Mouse (Mus musculus) heart, embryonic 13.5 days (tissue): ENCODE measurements around the gene Prss12. TPM values are rescaled to one million over a fixed set of nuclear protein-coding genes. Genes with fewer than 3 reads are reported as not detected.

ENCODE experiments used
- ATAC-seq: fragments of 200-750 bp; cut with Nextera tagmentation; 2 replicates; pipeline ENCODE4 v1.8.0; 2017; ENCODE audit warnings: moderate TSS enrichment; ENCODE audit not compliant: insufficient number of reproducible peaks, low FRiP score, low TSS enrichment; ENCODE audit errors: extremely low read depth
- H3K27ac ChIP-seq: fragments of 300-500 bp; sonication (generic); replicated peaks from 2 replicates; pipeline ENCODE4 v1.5.1; 2015; ENCODE audit warnings: moderate library complexity, mild to moderate bottlenecking, inconsistent platforms
- H3K27me3 ChIP-seq: fragments of 300-500 bp; sonication (generic); replicated peaks from 2 replicates; pipeline ENCODE4 v1.6.1; 2015; ENCODE audit warnings: mild to moderate bottlenecking, inconsistent platforms
- H3K36me3 ChIP-seq: fragments of 300-500 bp; sonication (generic); 2 replicates; pipeline ENCODE4 v1.6.1; 2015; ENCODE audit warnings: mild to moderate bottlenecking, inconsistent platforms
- H3K4me1 ChIP-seq: fragments of 300-500 bp; sonication (generic); 2 replicates; pipeline ENCODE4 v1.6.1; 2015; ENCODE audit warnings: inconsistent platforms
- H3K4me2 ChIP-seq: fragments of 300-500 bp; sonication (generic); 2 replicates; pipeline ENCODE4 v1.6.1; 2015; ENCODE audit warnings: inconsistent platforms, mild to moderate bottlenecking, moderate library complexity
- H3K4me3 ChIP-seq: fragments of 300-500 bp; sonication (generic); 2 replicates; pipeline ENCODE4 v1.5.1; 2015; ENCODE audit warnings: moderate library complexity, mild to moderate bottlenecking, inconsistent platforms
- H3K9ac ChIP-seq: fragments of 300-500 bp; sonication (generic); 2 replicates; pipeline ENCODE4 v1.6.1; 2015; ENCODE audit warnings: inconsistent platforms, mild to moderate bottlenecking, moderate library complexity
- H3K9me3 ChIP-seq: fragments of 300-500 bp; sonication (generic); 2 replicates; pipeline ENCODE4 v1.6.1; 2016; ENCODE audit warnings: inconsistent platforms
- WGBS: fragments of 180-500 bp; shearing (Covaris S2); methylation state at CpG from one replicate; pipeline ENCODE4 v1.1.7; 2015; ENCODE audit warnings: mixed read lengths; 5-methylcytosine and 5-hydroxymethylcytosine counted together
- polyA plus RNA-seq: library from polyadenylated mRNA; unstranded; fragments of >200 nt; fragmentation: Nextera tagmentation; extraction: Ambion mirVana; gene quantifications from 2 replicates; pipeline ENCODE4 v1.2.1, GENCODE M21; 2015

The Prss12 gene
- polyA plus RNA-seq, 1 experiment from 2014 or later = 3.3 TPM

- Histone ChIP-seq H3K27ac (peak overlapping the region; percentile 100), H3K27me3 (no peaks in the 10 kb centered on the region; the same call in 1 of the 2 replicates), H3K9me3 (no peaks in the 10 kb centered on the region), H3K9ac (peak overlapping the region; percentile 94), H3K36me3 (peaks cover 25% of the 10 kb centered on the region), H3K4me1 (peaks cover 37% of the 10 kb centered on the region), H3K4me2 (peak overlapping the region; percentile 92), H3K4me3 (peak overlapping the region; percentile 73)
- WGBS = under 1% methylated on average over 53 of the region's 53 CpGs
- peak; percentile 99 for ATAC-seq
Observed at GRCm38 (mm10) chr3:123508056-123508674, 61.5 kb downstream of the Prss12 start.

GRCm38 (mm10) chr3:123508675-123509376 is 62.1 kb downstream of the Prss12 start:
- Histone ChIP-seq H3K9me3 (no peaks in the 10 kb centered on the region), H3K36me3 (peaks cover 25% of the 10 kb centered on the region), H3K27me3 (no peaks in the 10 kb centered on the region; the same call in 1 of the 2 replicates), H3K4me3 (peak overlapping the region; percentile 73), H3K27ac (peak overlapping the region; percentile 100), H3K4me1 (peaks cover 37% of the 10 kb centered on the region), H3K9ac (peak overlapping the region; percentile 94), H3K4me2 (peak overlapping the region; percentile 92)
- peak; percentile 34 for ATAC-seq
- under 1% methylated on average over 36 of the region's 36 CpGs for WGBS

GRCm38 (mm10) chr3:123511818-123512217 is 65.1 kb downstream of the Prss12 start:
- peaks cover 5% of the 10 kb centered on the region for H3K36me3 ChIP-seq
- H3K27ac ChIP-seq = no peak overlapping the region
- WGBS = 53% methylated on average over 4 of the region's 4 CpGs
- H3K9ac ChIP-seq = no peak overlapping the region
- H3K27me3 ChIP-seq = no peaks in the 10 kb centered on the region; the same call in 1 of the 2 replicates
- no peak overlapping the region for H3K4me2 ChIP-seq
- H3K9me3 ChIP-seq = no peaks in the 10 kb centered on the region
- H3K4me3 ChIP-seq = no peak overlapping the region
- ATAC-seq = no peak
- peaks cover 19% of the 10 kb centered on the region for H3K4me1 ChIP-seq

- Histone ChIP-seq H3K27ac (no peak overlapping the region), H3K4me3 (no peak overlapping the region), H3K9ac (no peak overlapping the region), H3K4me1 (peaks cover 3% of the 10 kb centered on the region), H3K36me3 (no peaks in the 10 kb centered on the region), H3K27me3 (no peaks in the 10 kb centered on the region; the same call in 1 of the 2 replicates), H3K4me2 (no peak overlapping the region), H3K9me3 (no peaks in the 10 kb centered on the region)
- ATAC-seq = no peak
- WGBS = 42% methylated on average over 5 of the region's 5 CpGs
Observed at GRCm38 (mm10) chr3:123514886-123515285, 68.2 kb downstream of the Prss12 start.

GRCm38 (mm10) chr3:123515600-123516359 is 69.1 kb downstream of the Prss12 start:
- WGBS = 15% methylated on average over 5 of the region's 5 CpGs
- no peak overlapping the region for H3K4me2 ChIP-seq

GRCm38 (mm10) chr3:123516784-123517183 is 70.1 kb downstream of the Prss12 start:
- no peaks in the 10 kb centered on the region; the same call in 1 of the 2 replicates for H3K27me3 ChIP-seq
- ATAC-seq = no peak
- H3K9ac ChIP-seq = no peak overlapping the region
- no peaks in the 10 kb centered on the region for H3K9me3 ChIP-seq
- H3K36me3 ChIP-seq = no peaks in the 10 kb centered on the region
- no peak overlapping the region for H3K27ac ChIP-seq
- no peak overlapping the region for H3K4me2 ChIP-seq
- 34% methylated on average over 4 of the region's 4 CpGs for WGBS
- no peak overlapping the region for H3K4me3 ChIP-seq
- H3K4me1 ChIP-seq = no peaks in the 10 kb centered on the region

More at GRCm38 (mm10) chr3:123515600-123516359, 69.1 kb downstream of the Prss12 start:
- Histone ChIP-seq H3K9ac (no peak overlapping the region), H3K36me3 (no peaks in the 10 kb centered on the region), H3K27ac (no peak overlapping the region), H3K4me3 (no peak overlapping the region), H3K27me3 (no peaks in the 10 kb centered on the region; the same call in 1 of the 2 replicates), H3K9me3 (no peaks in the 10 kb centered on the region), H3K4me1 (no peaks in the 10 kb centered on the region)
- no peak for ATAC-seq

- H3K36me3 ChIP-seq = no peaks in the 10 kb centered on the region
- ATAC-seq = no peak
- H3K4me1 ChIP-seq = no peaks in the 10 kb centered on the region
- no peak overlapping the region for H3K27ac ChIP-seq
- H3K4me3 ChIP-seq = no peak overlapping the region
- no peak overlapping the region for H3K4me2 ChIP-seq
- H3K9me3 ChIP-seq = no peaks in the 10 kb centered on the region
- no peaks in the 10 kb centered on the region for H3K27me3 ChIP-seq
- 67% methylated on average over 11 of the region's 11 CpGs for WGBS
- no peak overlapping the region for H3K9ac ChIP-seq
Observed at GRCm38 (mm10) chr3:123526313-123527067, 79.8 kb downstream of the Prss12 start.

- H3K9me3 ChIP-seq = no peaks in the 10 kb centered on the region
- H3K9ac ChIP-seq = no peak overlapping the region
- no peak overlapping the region for H3K4me2 ChIP-seq
- no peaks in the 10 kb centered on the region for H3K27me3 ChIP-seq
- no peak overlapping the region for H3K4me3 ChIP-seq
- ATAC-seq = no peak
- no peaks in the 10 kb centered on the region for H3K36me3 ChIP-seq
- no peak overlapping the region for H3K27ac ChIP-seq
- H3K4me1 ChIP-seq = no peaks in the 10 kb centered on the region
- 69% methylated on average over 10 of the region's 10 CpGs for WGBS
Observed at GRCm38 (mm10) chr3:123527806-123528507, 81.2 kb downstream of the Prss12 start.

- no peak overlapping the region for H3K27ac ChIP-seq
- H3K36me3 ChIP-seq = no peaks in the 10 kb centered on the region
- no peak overlapping the region for H3K4me2 ChIP-seq
- ATAC-seq = no peak
- H3K9me3 ChIP-seq = no peaks in the 10 kb centered on the region
- WGBS = 72% methylated on average over 2 of the region's 2 CpGs
- no peaks in the 10 kb centered on the region for H3K27me3 ChIP-seq
- no peaks in the 10 kb centered on the region for H3K4me1 ChIP-seq
- no peak overlapping the region for H3K9ac ChIP-seq
- no peak overlapping the region for H3K4me3 ChIP-seq
Observed at GRCm38 (mm10) chr3:123531124-123531523, 84.4 kb downstream of the Prss12 start.

GRCm38 (mm10) chr3:123537279-123537678 is 90.6 kb downstream of the Prss12 start:
- H3K9ac ChIP-seq = no peak overlapping the region
- H3K4me1 ChIP-seq = no peaks in the 10 kb centered on the region
- no peak for ATAC-seq
- no peaks in the 10 kb centered on the region for H3K27me3 ChIP-seq
- H3K36me3 ChIP-seq = no peaks in the 10 kb centered on the region
- no peaks in the 10 kb centered on the region for H3K9me3 ChIP-seq
- H3K27ac ChIP-seq = no peak overlapping the region
- H3K4me2 ChIP-seq = no peak overlapping the region
- no peak overlapping the region for H3K4me3 ChIP-seq
- WGBS = 74% methylated on average over 1 of the region's 1 CpGs
